Mouse (Mus musculus) bone marrow macrophage, adult 2 months (primary cell): ENCODE measurements around the gene Ror1.

Experiments
- CTCF ChIP-seq: IDR thresholded peaks from 2 replicates; pipeline ENCODE4 v1.5.1; 2012; ENCODE audit warnings: low read depth, mild to moderate bottlenecking, low read length, moderate library complexity
- POLR2A ChIP-seq: IDR thresholded peaks from 2 replicates; pipeline ENCODE4 v1.6.1; 2012; ENCODE audit warnings: mild to moderate bottlenecking, low read depth, low read length, borderline replicate concordance

DNA sequence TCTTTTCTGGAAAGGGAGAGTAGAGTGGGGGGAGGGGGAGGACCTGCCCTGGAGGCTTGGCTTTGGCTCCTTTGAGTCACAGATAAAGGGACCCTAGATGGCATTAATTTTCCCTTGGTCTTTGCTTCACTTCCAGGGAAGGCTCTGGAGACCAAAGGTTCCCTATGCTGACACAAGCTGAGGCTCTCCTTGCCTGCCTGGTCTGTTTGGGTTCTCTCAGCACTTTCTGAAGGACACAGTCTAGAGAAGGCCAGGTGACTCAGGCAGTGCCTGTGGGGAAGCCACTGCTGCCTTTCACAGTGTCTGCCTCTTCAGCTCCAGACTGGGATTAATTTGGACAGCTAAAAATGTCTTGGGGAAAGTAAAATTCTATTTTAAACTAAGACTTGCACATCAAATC lies 28.5 kb downstream of the Ror1 start:
- TF ChIP-seq CTCF, result no peak
- TF ChIP-seq POLR2A, result no peak
